Mouse (Mus musculus) spleen, adult 2 months (tissue): ENCODE data around the gene Csrnp2. TPM values are rescaled to one million over a fixed set of nuclear protein-coding genes. Genes with fewer than 3 reads are reported as not detected.
"Not testable (repeated sequence)": the region's sequence is repeated elsewhere in the genome, so short reads cannot be mapped to it uniquely, and the experiment has no call there.

Experiments
- DNase-seq, 2 experiments: peaks; one replicate each; pipeline versions ENCODE4 v3.0.0 to v3.0.0-alpha.2; 2012 to 2021; ENCODE audit warnings: low spot score in 2 of 2, low read depth in 1 of 2
- H3K27ac ChIP-seq: fragments of 200-500 bp; 2 replicates; pipeline ENCODE4 v1.5.1; 2012; ENCODE audit warnings: low read length, inconsistent platforms; ENCODE audit not compliant: insufficient read depth
- H3K27me3 ChIP-seq: fragments of 200-500 bp; 2 replicates; pipeline ENCODE4 v1.6.1; 2012; ENCODE audit warnings: mild to moderate bottlenecking, moderate library complexity, low read length, inconsistent platforms; ENCODE audit not compliant: control insufficient read depth, insufficient read depth
- H3K36me3 ChIP-seq: fragments of 200-500 bp; 2 replicates; pipeline ENCODE4 v1.6.1; 2012; ENCODE audit warnings: mild to moderate bottlenecking, low read length, inconsistent platforms; ENCODE audit not compliant: control insufficient read depth, insufficient read depth
- H3K4me1 ChIP-seq: fragments of 200-500 bp; 2 replicates; pipeline ENCODE4 v1.6.1; 2011; ENCODE audit warnings: inconsistent platforms; ENCODE audit not compliant: control insufficient read depth, insufficient read depth, insufficient read length
- H3K4me3 ChIP-seq: fragments of 200-500 bp; 2 replicates; pipeline ENCODE4 v1.5.1; 2011; ENCODE audit warnings: mild to moderate bottlenecking, inconsistent platforms; ENCODE audit not compliant: insufficient read depth, insufficient read length; ENCODE audit errors: extremely low read depth
- CTCF ChIP-seq: fragments of 200-500 bp; IDR thresholded peaks from 2 replicates; pipeline ENCODE4 v1.5.1; 2011; ENCODE audit warnings: mild to moderate bottlenecking, inconsistent platforms; ENCODE audit not compliant: insufficient read depth, insufficient read length, insufficient replicate concordance; ENCODE audit errors: extremely low read depth
- POLR2A ChIP-seq: fragments of 200-500 bp; IDR thresholded peaks from 2 replicates; pipeline ENCODE4 v1.6.1; 2011; ENCODE audit warnings: low read depth, low read length, inconsistent platforms
- WGBS: fragments of 180-500 bp; shearing (Covaris S2); methylation state at CpG from one replicate; pipeline ENCODE4 v1.1.7; 2018; 5-methylcytosine and 5-hydroxymethylcytosine counted together
- polyA plus RNA-seq: library from polyadenylated mRNA; depleted of rRNA; stranded (reverse); fragments of >200 nt; gene quantifications from 2 replicates; pipeline ENCODE4 v1.2.3, GENCODE M21; 2012

Gene Csrnp2
- polyA plus RNA-seq, 1 experiment, result 1.7 TPM

GRCm38 (mm10) chr15:100494647-100495046 is 641 bp downstream of the Csrnp2 start:
- no peak for DNase-seq
- no peak overlapping the region for H3K27ac ChIP-seq
- H3K36me3 ChIP-seq, result no peaks in the 10 kb centered on the region
- H3K27me3 ChIP-seq, result 0 out of 2 replicates have a peak, but pooled peaks cover 2% of the 10 kb centered on the region
- peak overlapping the region; percentile 89 for H3K4me3 ChIP-seq
- TF ChIP-seq CTCF, result no peak
- no peak for TF ChIP-seq POLR2A
- WGBS, result under 1% methylated on average over 29 of the region's 29 CpGs
- H3K4me1 ChIP-seq, result peaks cover 4% of the 10 kb centered on the region; the same call in 1 of the 2 replicates

GRCm38 (mm10) chr15:100491966-100492365 is 3.3 kb downstream of the Csrnp2 start:
- 90% methylated on average over 9 of the region's 9 CpGs for WGBS

GRCm38 (mm10) chr15:100489263-100489662 is 6.0 kb downstream of the Csrnp2 start:
- DNase-seq, result no peak
- Histone ChIP-seq H3K4me3 (no peak overlapping the region), H3K27me3 (no peaks in the 10 kb centered on the region), H3K36me3 (peaks cover 5% of the 10 kb centered on the region), H3K27ac (no peak overlapping the region), H3K4me1 (peaks cover under 1% of the 10 kb centered on the region; the same call in 1 of the 2 replicates)
- TF ChIP-seq POLR2A (no peak), CTCF (no peak)
- WGBS, result 93% methylated on average over 15 of the region's 15 CpGs

More at GRCm38 (mm10) chr15:100491966-100492365, 3.3 kb downstream of the Csrnp2 start:
- H3K27me3 ChIP-seq, result 0 out of 2 replicates have a peak, but pooled peaks cover 2% of the 10 kb centered on the region
- H3K4me3 ChIP-seq, result no peak overlapping the region
- peaks cover 4% of the 10 kb centered on the region; the same call in 1 of the 2 replicates for H3K4me1 ChIP-seq
- TF ChIP-seq CTCF (no peak), POLR2A (no peak)
- no peak for DNase-seq
- no peak overlapping the region for H3K27ac ChIP-seq
- peaks cover 3% of the 10 kb centered on the region; the same call in 1 of the 2 replicates for H3K36me3 ChIP-seq

GRCm38 (mm10) chr15:100488297-100488696 is 7.0 kb downstream of the Csrnp2 start:
- 90% methylated on average over 1 of the region's 1 CpGs for WGBS
- H3K36me3 ChIP-seq, H3K4me1 ChIP-seq, H3K27ac ChIP-seq, DNase-seq, H3K27me3 ChIP-seq, H3K4me3 ChIP-seq: not testable (repeated sequence)

- peaks cover 10% of the 10 kb centered on the region for H3K36me3 ChIP-seq
- WGBS, result 86% methylated on average over 2 of the region's 2 CpGs
- DNase-seq, result no peak
- no peak overlapping the region for H3K4me3 ChIP-seq
- H3K4me1 ChIP-seq, result no peaks in the 10 kb centered on the region
- H3K27me3 ChIP-seq, result no peaks in the 10 kb centered on the region
- TF ChIP-seq CTCF, result no peak
- no peak overlapping the region for H3K27ac ChIP-seq
Observed at GRCm38 (mm10) chr15:100487050-100487449, 8.2 kb downstream of the Csrnp2 start.

GRCm38 (mm10) chr15:100486450-100486849 is 8.8 kb downstream of the Csrnp2 start:
- H3K36me3 ChIP-seq, result peaks cover 14% of the 10 kb centered on the region
- WGBS, result 93% methylated on average over 7 of the region's 7 CpGs
- no peak for TF ChIP-seq POLR2A
- TF ChIP-seq CTCF, result no peak
- H3K4me1 ChIP-seq, result no peaks in the 10 kb centered on the region
- no peak overlapping the region for H3K27ac ChIP-seq
- DNase-seq, result no peak
- H3K27me3 ChIP-seq, result no peaks in the 10 kb centered on the region
- H3K4me3 ChIP-seq, result no peak overlapping the region

- DNase-seq, result no peak
- no peak overlapping the region for H3K4me3 ChIP-seq
- no peak overlapping the region for H3K27ac ChIP-seq
- H3K27me3 ChIP-seq, result no peaks in the 10 kb centered on the region
- peaks cover 14% of the 10 kb centered on the region for H3K36me3 ChIP-seq
- 92% methylated on average over 3 of the region's 3 CpGs for WGBS
- H3K4me1 ChIP-seq, result no peaks in the 10 kb centered on the region
- no peak for TF ChIP-seq POLR2A
- TF ChIP-seq CTCF, result no peak
Observed at GRCm38 (mm10) chr15:100485576-100485975, 9.7 kb downstream of the Csrnp2 start.
